Mouse (Mus musculus) stomach, postnatal 0 days (tissue): Measurements from ENCODE around the gene Uvrag. TPM values are rescaled to one million over a fixed set of nuclear protein-coding genes. Genes with fewer than 3 reads are reported as not detected.

Source experiments
- ATAC-seq: fragments of 200-750 bp; cut with Nextera tagmentation; 2 replicates; pipeline ENCODE4 v1.8.0; 2017; ENCODE audit not compliant: low FRiP score, low TSS enrichment
- DNase-seq: peaks from one replicate; pipeline ENCODE4 v3.0.0-alpha.2; 2016; ENCODE audit warnings: low spot score
- H3K27ac ChIP-seq: fragments of 300-500 bp; sonication (generic); replicated peaks from 2 replicates; pipeline ENCODE4 v1.5.1; 2014; ENCODE audit warnings: mild to moderate bottlenecking, control low read depth
- H3K27me3 ChIP-seq: fragments of 300-500 bp; sonication (generic); 2 replicates; pipeline ENCODE4 v1.6.1; 2014; ENCODE audit warnings: low read length; ENCODE audit not compliant: control insufficient read depth, insufficient read depth
- H3K36me3 ChIP-seq: fragments of 300-500 bp; sonication (generic); 2 replicates; pipeline ENCODE4 v1.6.1; 2014; ENCODE audit warnings: low read length, mixed read lengths; ENCODE audit not compliant: control insufficient read depth, insufficient read depth
- H3K4me1 ChIP-seq: fragments of 300-500 bp; sonication (generic); replicated peaks from 2 replicates; pipeline ENCODE4 v1.6.1; 2014; ENCODE audit warnings: antibody characterized with exemption; ENCODE audit not compliant: control insufficient read depth, insufficient read depth
- H3K4me2 ChIP-seq: fragments of 300-500 bp; sonication (generic); replicated peaks from 2 replicates; pipeline ENCODE4 v1.6.1; 2014; ENCODE audit warnings: low read depth, mild to moderate bottlenecking, control low read depth, moderate library complexity
- H3K4me3 ChIP-seq: fragments of 300-500 bp; sonication (generic); 2 replicates; pipeline ENCODE4 v1.5.1; 2014; ENCODE audit warnings: low read depth, low read length, control low read depth
- H3K9ac ChIP-seq: fragments of 300-500 bp; sonication (generic); 2 replicates; pipeline ENCODE4 v1.6.1; 2014; ENCODE audit warnings: mild to moderate bottlenecking, low read length, control low read depth, mixed read lengths
- H3K9me3 ChIP-seq: fragments of 300-500 bp; sonication (generic); 2 replicates; pipeline ENCODE4 v1.6.1; 2016; ENCODE audit warnings: low read length; ENCODE audit not compliant: control insufficient read depth
- CTCF ChIP-seq: IDR thresholded peaks from 2 replicates; pipeline ENCODE4 v1.5.1; 2016; ENCODE audit warnings: antibody characterized with exemption, low read depth, mild to moderate bottlenecking, moderate library complexity
- EP300 ChIP-seq: optimal IDR thresholded peaks from 2 replicates; pipeline ENCODE3; 2016; ENCODE audit warnings: antibody characterized with exemption
- WGBS: fragments of 180-500 bp; shearing (Covaris S2); extraction: QIAGEN DNeasy Blood & Tissue Kit; methylation state at CpG from one replicate; pipeline ENCODE4 v1.1.7; 2014; 5-methylcytosine and 5-hydroxymethylcytosine counted together
- polyA plus RNA-seq: library from polyadenylated mRNA; unstranded; fragments of >200 nt; fragmentation: Nextera tagmentation; extraction: Ambion mirVana; gene quantifications from 2 replicates; pipeline ENCODE4 v1.2.1, GENCODE M21; 2015

Gene Uvrag
- polyA plus RNA-seq, 1 experiment from 2014 or later, result 9.8 TPM

- WGBS, result 70% methylated on average over 9 of the region's 9 CpGs
- no peaks in the 10 kb centered on the region; the same call in 1 of the 2 replicates for H3K4me1 ChIP-seq
- H3K36me3 ChIP-seq, result no peaks in the 10 kb centered on the region
- H3K27me3 ChIP-seq, result no peaks in the 10 kb centered on the region
- no peak for DNase-seq
- no peak overlapping the region for H3K4me2 ChIP-seq
- H3K4me3 ChIP-seq, result no peak overlapping the region
- no peak overlapping the region for H3K27ac ChIP-seq
- ATAC-seq, result no peak
- TF ChIP-seq CTCF, result no peak
- no peak for TF ChIP-seq EP300
- no peak overlapping the region for H3K9ac ChIP-seq
- H3K9me3 ChIP-seq, result no peaks in the 10 kb centered on the region
Measured at GRCm38 (mm10) chr7:99169717-99170403, 28.9 kb upstream of the Uvrag start.

GRCm38 (mm10) chr7:99168756-99169155 is 27.8 kb upstream of the Uvrag start:
- TF ChIP-seq EP300, result no peak
- TF ChIP-seq CTCF, result no peak
- WGBS, result 69% methylated on average over 6 of the region's 6 CpGs
- Histone ChIP-seq H3K27me3 (no peaks in the 10 kb centered on the region), H3K36me3 (no peaks in the 10 kb centered on the region), H3K4me2 (no peak overlapping the region), H3K4me3 (no peak overlapping the region), H3K9me3 (no peaks in the 10 kb centered on the region), H3K27ac (peak overlapping the region; percentile 81), H3K9ac (no peak overlapping the region), H3K4me1 (no peaks in the 10 kb centered on the region; the same call in 1 of the 2 replicates)
- ATAC-seq (no peak), DNase-seq (no peak)

GRCm38 (mm10) chr7:99167939-99168338 is 27.0 kb upstream of the Uvrag start:
- H3K4me3 ChIP-seq, result no peak overlapping the region
- peak; percentile 83 for DNase-seq
- no peak overlapping the region for H3K9ac ChIP-seq
- no peaks in the 10 kb centered on the region; the same call in 1 of the 2 replicates for H3K4me1 ChIP-seq
- ATAC-seq, result peak; percentile 81
- no peak for TF ChIP-seq CTCF
- H3K36me3 ChIP-seq, result no peaks in the 10 kb centered on the region
- peak overlapping the region; percentile 81 for H3K27ac ChIP-seq
- no peaks in the 10 kb centered on the region for H3K27me3 ChIP-seq
- 45% methylated on average over 5 of the region's 5 CpGs for WGBS
- no peak overlapping the region for H3K4me2 ChIP-seq
- H3K9me3 ChIP-seq, result no peaks in the 10 kb centered on the region

GRCm38 (mm10) chr7:99166159-99166558 is 25.2 kb upstream of the Uvrag start:
- Histone ChIP-seq H3K4me3 (no peak overlapping the region), H3K4me1 (no peaks in the 10 kb centered on the region; the same call in 1 of the 2 replicates), H3K27ac (no peak overlapping the region; the same call in 1 of the 2 replicates), H3K4me2 (no peak overlapping the region), H3K27me3 (no peaks in the 10 kb centered on the region), H3K9me3 (no peaks in the 10 kb centered on the region), H3K9ac (no peak overlapping the region), H3K36me3 (no peaks in the 10 kb centered on the region)
- no peak for TF ChIP-seq CTCF
- ATAC-seq, result no peak
- DNase-seq, result no peak
- WGBS, result 82% methylated on average over 8 of the region's 8 CpGs

GRCm38 (mm10) chr7:99164873-99165410 is 24.0 kb upstream of the Uvrag start:
- H3K9me3 ChIP-seq, result no peaks in the 10 kb centered on the region
- 0 out of 2 replicates have a peak overlapping the region, but pooled peaks have one; percentile 0 for H3K4me2 ChIP-seq
- no peaks in the 10 kb centered on the region for H3K27me3 ChIP-seq
- no peak overlapping the region for H3K4me3 ChIP-seq
- ATAC-seq, result peak; percentile 62
- H3K27ac ChIP-seq, result peak overlapping the region; percentile 87
- H3K36me3 ChIP-seq, result no peaks in the 10 kb centered on the region
- no peak for TF ChIP-seq EP300
- 0 out of 2 replicates have a peak, but pooled peaks have one; percentile 4 for TF ChIP-seq CTCF
- DNase-seq, result peak; percentile 64
- no peak overlapping the region for H3K9ac ChIP-seq
- WGBS, result 39% methylated on average over 7 of the region's 7 CpGs
- no peaks in the 10 kb centered on the region; the same call in 1 of the 2 replicates for H3K4me1 ChIP-seq

GRCm38 (mm10) chr7:99162462-99162861 is 21.5 kb upstream of the Uvrag start:
- no peaks in the 10 kb centered on the region for H3K9me3 ChIP-seq
- ATAC-seq, result no peak
- 88% methylated on average over 7 of the region's 7 CpGs for WGBS
- no peak overlapping the region for H3K9ac ChIP-seq
- H3K4me1 ChIP-seq, result no peaks in the 10 kb centered on the region
- peak; percentile 37; the same call in 1 of the 2 replicates for TF ChIP-seq CTCF
- TF ChIP-seq EP300, result no peak
- H3K27ac ChIP-seq, result peak overlapping the region; percentile 87; the same call in 1 of the 2 replicates
- H3K4me2 ChIP-seq, result no peak overlapping the region
- no peak overlapping the region for H3K4me3 ChIP-seq
- no peaks in the 10 kb centered on the region for H3K27me3 ChIP-seq
- H3K36me3 ChIP-seq, result no peaks in the 10 kb centered on the region
- no peak for DNase-seq
